Mouse (Mus musculus) thymus, adult 2 months (tissue): ENCODE results near the gene Taar7e. TPM values are rescaled to one million over a fixed set of nuclear protein-coding genes. Genes with fewer than 3 reads are reported as not detected.

Experiments used
- DNase-seq: peaks from one replicate; pipeline ENCODE4 v3.0.0; 2021
- H3K27ac ChIP-seq: fragments of 200-500 bp; 2 replicates; pipeline ENCODE4 v1.5.1; 2012; ENCODE audit warnings: low read length, control low read depth; ENCODE audit not compliant: control insufficient read depth, insufficient read depth
- H3K27me3 ChIP-seq: fragments of 200-500 bp; 2 replicates; pipeline ENCODE4 v1.6.1; 2012; ENCODE audit warnings: mild to moderate bottlenecking, low read length, moderate library complexity, mixed read lengths; ENCODE audit not compliant: control insufficient read depth, insufficient read depth
- H3K36me3 ChIP-seq: fragments of 200-500 bp; 2 replicates; pipeline ENCODE4 v1.6.1; 2012; ENCODE audit warnings: mild to moderate bottlenecking, low read length, moderate library complexity; ENCODE audit not compliant: control insufficient read depth, insufficient read depth
- H3K4me1 ChIP-seq: fragments of 200-500 bp; replicated peaks from 2 replicates; pipeline ENCODE4 v1.6.1; 2012; ENCODE audit warnings: low read length; ENCODE audit not compliant: control insufficient read depth, insufficient read depth
- H3K4me3 ChIP-seq: fragments of 200-500 bp; 2 replicates; pipeline ENCODE4 v1.5.1; 2012; ENCODE audit warnings: mild to moderate bottlenecking, low read length, control low read depth, moderate library complexity; ENCODE audit not compliant: control insufficient read depth, insufficient read depth
- CTCF ChIP-seq: fragments of 200-500 bp; IDR thresholded peaks from 2 replicates; pipeline ENCODE4 v1.5.1; 2012; ENCODE audit warnings: mild to moderate bottlenecking, control low read depth, low read length, moderate library complexity, borderline replicate concordance; ENCODE audit not compliant: control insufficient read depth, poor library complexity, insufficient read depth; ENCODE audit errors: extremely low read depth
- POLR2A ChIP-seq: fragments of 200-500 bp; IDR thresholded peaks from 2 replicates; pipeline ENCODE4 v1.6.1; 2012; ENCODE audit warnings: mild to moderate bottlenecking, low read length, control low read depth, moderate library complexity; ENCODE audit not compliant: control insufficient read depth, poor library complexity, insufficient read depth; ENCODE audit errors: extremely low read depth
- WGBS: fragments of 180-500 bp; shearing (Covaris S2); methylation state at CpG from one replicate; pipeline ENCODE4 v1.1.7; 2018; 5-methylcytosine and 5-hydroxymethylcytosine counted together
- polyA plus RNA-seq: library from polyadenylated mRNA; depleted of rRNA; stranded (reverse); fragments of >200 nt; gene quantifications from 2 replicates; pipeline ENCODE4 v1.2.3, GENCODE M21; 2012; rRNA removed

Gene Taar7e
- polyA plus RNA-seq, 1 experiment = not detected

DNA sequence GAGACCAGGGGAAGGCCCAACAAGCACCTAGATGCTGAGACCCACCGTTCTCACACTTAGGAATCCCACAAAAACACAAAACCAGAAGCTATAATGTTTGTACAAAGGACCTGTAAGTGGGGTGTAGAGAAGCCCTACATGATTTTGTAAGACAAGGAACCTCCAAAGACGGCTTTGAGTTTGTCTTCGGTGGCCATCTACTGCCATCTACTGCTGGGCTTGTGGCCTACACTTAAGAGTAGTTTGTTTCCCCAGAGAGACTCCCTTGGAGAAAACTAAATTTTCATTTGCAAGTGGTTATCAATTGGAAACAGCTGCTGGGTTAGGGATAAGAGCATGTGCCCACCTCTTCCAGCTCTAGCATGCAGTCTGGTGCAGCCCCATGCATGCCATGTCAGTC lies 42.8 kb downstream of the Taar7e start:
- 37% methylated on average over 3 of the region's 3 CpGs for WGBS
- Histone ChIP-seq H3K27me3 (no peaks in the 10 kb centered on the region), H3K4me1 (no peaks in the 10 kb centered on the region), H3K36me3 (no peaks in the 10 kb centered on the region), H3K4me3 (no peak overlapping the region), H3K27ac (no peak overlapping the region)
- DNase-seq = peak; percentile 17
- TF ChIP-seq POLR2A (no peak), CTCF (no peak)

DNA sequence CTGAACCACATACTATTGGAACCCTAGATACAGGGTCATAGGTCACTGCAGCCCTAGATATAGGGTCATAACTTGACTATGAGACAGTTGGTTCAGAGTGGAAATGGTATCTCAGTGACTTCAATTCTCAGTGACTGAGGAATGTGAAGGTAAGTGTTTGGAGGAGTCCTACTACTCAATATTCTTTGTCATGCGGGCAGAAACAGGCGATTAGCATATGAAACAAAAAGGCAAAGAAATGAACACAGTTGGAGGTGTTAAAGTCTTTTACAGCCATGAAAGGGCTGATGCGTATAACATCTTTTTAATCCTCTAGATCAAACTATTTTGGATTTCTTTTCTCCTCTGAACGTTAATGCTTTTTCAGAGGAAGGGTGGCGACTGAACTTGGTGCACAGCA lies 48.5 kb downstream of the Taar7e start:
- WGBS = 94% methylated on average over 5 of the region's 5 CpGs
- H3K36me3 ChIP-seq = no peaks in the 10 kb centered on the region
- H3K4me3 ChIP-seq = no peak overlapping the region
- TF ChIP-seq POLR2A (no peak), CTCF (no peak)
- no peaks in the 10 kb centered on the region for H3K4me1 ChIP-seq
- H3K27me3 ChIP-seq = no peaks in the 10 kb centered on the region
- H3K27ac ChIP-seq = no peak overlapping the region
- no peak for DNase-seq

DNA sequence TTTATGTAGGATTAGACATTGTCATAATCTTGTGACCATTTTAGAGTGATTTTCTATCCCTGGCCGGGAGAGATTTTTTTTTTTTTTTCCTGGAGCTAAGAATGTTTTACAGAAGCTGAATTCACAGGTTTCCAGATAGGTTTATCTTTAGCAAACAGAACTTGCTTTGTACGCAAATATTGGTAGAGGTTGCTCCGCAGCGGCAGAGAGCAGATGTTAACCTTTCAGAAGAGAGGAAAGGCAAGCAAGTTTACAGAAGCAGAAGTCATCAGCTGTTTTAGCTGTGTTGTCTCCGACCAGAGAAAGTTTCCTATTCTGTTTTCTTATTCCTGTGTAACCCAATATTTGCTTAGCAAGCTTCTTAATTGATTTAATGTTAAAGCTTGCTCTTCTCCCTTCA lies 49.1 kb downstream of the Taar7e start:
- H3K4me3 ChIP-seq = no peak overlapping the region
- H3K27ac ChIP-seq = no peak overlapping the region
- TF ChIP-seq POLR2A (no peak), CTCF (no peak)
- WGBS = 79% methylated on average over 5 of the region's 5 CpGs
- no peaks in the 10 kb centered on the region for H3K36me3 ChIP-seq
- no peaks in the 10 kb centered on the region for H3K27me3 ChIP-seq
- DNase-seq = no peak
- no peaks in the 10 kb centered on the region for H3K4me1 ChIP-seq

DNA sequence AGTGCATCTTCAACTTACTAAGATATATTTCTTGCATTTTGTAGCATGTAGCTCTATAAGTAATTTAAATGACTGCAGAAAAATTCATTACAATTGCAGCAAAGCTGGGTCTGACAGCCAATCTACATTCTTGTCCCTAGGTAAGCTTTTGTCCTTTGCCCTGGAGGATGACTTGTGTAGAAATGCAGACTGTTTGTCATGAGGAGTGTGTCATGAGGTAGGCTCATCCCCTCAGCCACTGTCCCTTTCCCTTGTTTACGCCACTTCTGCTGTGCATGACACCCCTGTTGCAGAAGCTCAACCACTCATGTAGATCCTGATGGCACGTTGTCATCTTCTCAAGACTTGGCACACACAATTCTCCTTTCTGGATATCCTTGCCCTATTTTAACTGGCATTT lies 49.8 kb downstream of the Taar7e start:
- DNase-seq = no peak
- Histone ChIP-seq H3K27ac (no peak overlapping the region), H3K4me3 (no peak overlapping the region), H3K27me3 (no peaks in the 10 kb centered on the region), H3K36me3 (no peaks in the 10 kb centered on the region), H3K4me1 (no peaks in the 10 kb centered on the region)
- TF ChIP-seq CTCF = no peak
- no peak for TF ChIP-seq POLR2A
- WGBS = 96% methylated on average over 2 of the region's 2 CpGs

Other genes starting within 250 kb of the Taar7e start
- 1.4 and 1.8 TPM in 2 replicates for gene Slc18b1, start 240.6 kb upstream of the Taar7e start, polyA plus RNA-seq
- 1.8 and 2.0 TPM in 2 replicates for gene Vnn3, start 186.2 kb upstream of the Taar7e start, polyA plus RNA-seq
- gene Vnn1, start 142.9 kb upstream of the Taar7e start, polyA plus RNA-seq = 1.00 and 1.1 TPM in 2 replicates
- gene Taar1, start 117.3 kb upstream of the Taar7e start, polyA plus RNA-seq = not detected in 2 replicates
- not detected in 2 replicates for gene Taar2, start 99.0 kb upstream of the Taar7e start, polyA plus RNA-seq
- gene Taar3, start 88.1 kb upstream of the Taar7e start, polyA plus RNA-seq = not detected in 2 replicates
- gene Taar4, start 77.1 kb upstream of the Taar7e start, polyA plus RNA-seq = 0.12 TPM in 1 of 2 replicates, not detected in the other
- not detected in 2 replicates for gene Taar5, start 66.9 kb upstream of the Taar7e start, polyA plus RNA-seq
- not detected in 2 replicates for gene Taar6, start 52.0 kb upstream of the Taar7e start, polyA plus RNA-seq
- gene Taar7a, start 44.1 kb upstream of the Taar7e start, polyA plus RNA-seq = not detected in 2 replicates
- gene Taar7b, start 37.7 kb upstream of the Taar7e start, polyA plus RNA-seq = not detected in 2 replicates
- gene Taar7d, start 10.4 kb upstream of the Taar7e start, polyA plus RNA-seq = not detected in 2 replicates
- not detected in 2 replicates for gene Taar7f, start 11.9 kb downstream of the Taar7e start, polyA plus RNA-seq
- not detected in 2 replicates for gene Taar8a, start 38.9 kb downstream of the Taar7e start, polyA plus RNA-seq
- gene Taar8b, start 54.7 kb downstream of the Taar7e start, polyA plus RNA-seq = not detected in 2 replicates
- gene Taar8c, start 64.3 kb downstream of the Taar7e start, polyA plus RNA-seq = not detected in 2 replicates
- gene Taar9, start 71.9 kb downstream of the Taar7e start, polyA plus RNA-seq = not detected in 2 replicates
- 42.2 and 46.3 TPM in 2 replicates for gene Stx7, start 111.7 kb downstream of the Taar7e start, polyA plus RNA-seq
- gene Moxd1, start 185.9 kb downstream of the Taar7e start, polyA plus RNA-seq = 0.59 and 2.3 TPM in 2 replicates